Mouse (Mus musculus): Measurements from ENCODE around the gene Lonrf2.

The Lonrf2 gene

DNA sequence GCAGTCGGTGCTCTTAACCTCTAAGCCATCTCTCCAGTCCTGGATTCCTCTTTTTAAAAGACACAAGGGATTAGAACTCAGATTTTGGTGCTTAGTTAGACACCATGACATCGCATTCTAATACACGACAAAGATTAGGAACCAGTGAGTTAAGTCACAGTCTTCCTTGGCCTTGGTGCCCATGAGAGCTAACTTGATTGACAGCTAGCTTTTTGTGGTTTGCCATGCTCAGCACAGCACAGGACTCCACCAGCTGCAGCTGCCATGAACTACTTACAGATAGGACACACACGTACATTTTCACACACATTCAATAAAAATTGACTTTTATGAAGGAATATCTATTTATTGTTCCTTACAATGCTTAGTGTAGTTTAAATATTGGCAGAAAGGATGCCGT is 60.8 kb downstream of the Lonrf2 start:
- intact Hi-C loops (cut with DNase I), result no loop called here

DNA sequence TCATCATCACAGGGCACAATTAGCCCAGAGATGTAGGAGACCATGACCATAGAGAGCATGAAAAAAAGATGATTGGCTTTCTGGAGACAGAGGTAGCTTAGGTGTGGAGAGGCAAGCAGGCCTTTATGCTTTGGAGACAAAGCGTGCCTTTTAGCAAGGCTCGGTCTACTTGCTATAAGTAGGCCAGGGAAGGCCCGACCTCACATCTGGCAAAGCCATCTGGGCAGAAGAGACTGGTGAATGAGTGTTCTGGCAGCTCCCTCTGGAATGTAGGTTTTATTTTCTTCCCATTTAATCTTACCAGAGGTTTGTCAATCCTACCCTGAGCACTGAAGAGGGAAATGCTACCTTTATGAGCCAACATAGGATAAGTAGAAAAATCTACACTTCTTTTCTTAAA is 65.8 kb downstream of the Lonrf2 start:
- intact Hi-C loops (cut with DNase I), result no loop called here

GRCm38 (mm10) chr1:38769920-38770319 is 66.6 kb downstream of the Lonrf2 start:
- intact Hi-C loops (cut with DNase I), result loop anchor here (5.0 kb wide), 2 partner anchors 378 to 583 kb away; no protein-coding TSS in a partner anchor

DNA sequence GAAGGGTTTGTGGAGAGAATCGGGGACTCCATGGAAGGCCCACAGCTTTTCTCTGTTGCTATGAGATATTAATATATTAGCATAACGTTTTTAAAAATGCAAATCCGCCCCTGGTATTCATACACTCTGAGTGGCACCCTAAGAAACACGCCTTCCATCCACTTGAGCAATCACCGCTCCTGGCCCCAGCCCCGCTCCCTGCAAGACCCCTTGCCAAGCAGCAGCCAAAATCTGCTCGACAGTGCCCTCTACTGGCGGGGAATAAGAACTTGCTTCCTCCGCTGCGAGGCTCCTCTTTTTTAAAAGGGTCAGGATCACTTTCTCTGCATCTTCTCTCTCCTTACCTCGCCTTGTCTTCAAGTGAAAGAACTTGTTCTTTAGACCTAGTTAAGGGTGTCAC is 68.7 kb downstream of the Lonrf2 start:
- intact Hi-C loops (cut with DNase I), result loop anchor here (5.0 kb wide), 2 partner anchors 376 to 581 kb away; no protein-coding TSS in a partner anchor

DNA sequence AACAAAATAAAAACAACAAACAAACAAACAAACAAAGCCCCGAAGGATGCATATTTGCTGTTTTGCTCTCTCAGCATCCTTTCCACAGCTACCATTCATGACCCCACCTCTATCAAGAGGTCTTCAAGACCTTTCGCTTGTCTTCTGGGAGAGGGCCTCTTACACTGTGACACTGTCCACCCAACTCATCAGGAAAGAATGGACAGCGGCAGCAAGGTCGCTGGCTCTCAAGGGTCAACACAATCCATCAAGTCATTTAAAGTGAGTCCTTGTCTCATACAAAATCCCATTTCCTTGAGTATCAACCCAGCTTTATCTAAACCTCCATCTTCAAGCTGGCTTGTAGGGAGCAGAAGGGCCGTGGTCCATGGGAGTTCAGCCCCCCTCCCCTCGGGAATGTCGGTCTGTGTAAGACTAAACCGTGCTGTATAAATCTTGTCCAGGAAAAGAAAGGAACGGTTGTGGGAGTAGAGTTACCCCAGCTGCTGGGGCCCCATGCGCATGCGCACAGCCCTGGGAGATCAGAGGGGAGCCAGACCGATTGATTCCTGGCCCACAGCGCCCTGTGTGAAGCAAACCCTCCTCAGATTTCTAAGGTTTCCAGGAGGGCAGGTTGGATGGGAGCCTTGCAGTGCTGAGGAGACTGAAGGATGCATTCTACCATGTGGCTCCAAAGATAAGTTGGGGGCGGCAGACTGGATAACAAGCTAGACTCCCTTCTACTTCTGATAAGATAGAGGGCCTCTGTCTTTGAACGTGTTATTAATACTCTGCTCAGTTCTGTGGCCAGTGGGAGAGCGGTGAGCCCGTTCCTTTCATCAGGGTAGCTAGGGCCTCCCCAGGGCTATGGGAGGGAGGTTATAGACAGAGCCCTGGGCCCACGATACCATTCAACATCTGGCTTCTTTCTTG is 69.6 kb downstream of the Lonrf2 start:
- intact Hi-C loops (cut with DNase I), result loop anchor here (5.0 kb wide), 2 partner anchors 375 to 580 kb away; no protein-coding TSS in a partner anchor

GRCm38 (mm10) chr1:38766254-38766653 is 70.3 kb downstream of the Lonrf2 start:
- intact Hi-C loops (cut with DNase I), result loop anchor here (5.0 kb wide), 2 partner anchors 374 to 579 kb away; no protein-coding TSS in a partner anchor

DNA sequence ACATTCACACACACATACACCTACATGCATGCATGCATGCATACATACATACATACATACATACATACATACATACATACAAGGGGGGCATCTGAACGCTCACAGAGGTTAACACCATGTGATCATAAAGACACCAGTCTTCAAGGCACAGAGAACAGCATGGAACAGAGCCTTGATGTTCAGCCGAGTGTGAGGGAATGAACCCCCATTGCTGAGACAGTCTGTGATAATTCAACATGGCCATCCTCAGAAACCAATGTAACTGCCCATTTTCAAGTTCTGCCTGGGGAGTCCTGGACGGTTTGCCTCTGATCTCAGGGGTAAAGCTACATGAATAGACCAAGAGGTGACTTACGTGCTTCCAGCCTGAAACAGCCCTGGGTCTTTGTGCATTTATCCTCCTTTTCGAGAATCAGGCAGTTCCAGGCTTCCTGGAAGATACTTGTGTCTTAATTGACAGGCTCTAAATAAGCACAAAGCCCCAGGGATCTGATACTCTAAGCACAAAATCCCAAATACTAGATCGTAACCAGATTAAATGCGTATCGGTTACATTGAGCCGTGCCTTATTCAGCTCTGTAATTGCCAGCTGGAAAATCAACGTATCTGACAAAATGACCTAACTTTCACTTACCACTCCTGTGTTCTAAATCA is 72.4 kb downstream of the Lonrf2 start:
- intact Hi-C loops (cut with DNase I), result no loop called here

DNA sequence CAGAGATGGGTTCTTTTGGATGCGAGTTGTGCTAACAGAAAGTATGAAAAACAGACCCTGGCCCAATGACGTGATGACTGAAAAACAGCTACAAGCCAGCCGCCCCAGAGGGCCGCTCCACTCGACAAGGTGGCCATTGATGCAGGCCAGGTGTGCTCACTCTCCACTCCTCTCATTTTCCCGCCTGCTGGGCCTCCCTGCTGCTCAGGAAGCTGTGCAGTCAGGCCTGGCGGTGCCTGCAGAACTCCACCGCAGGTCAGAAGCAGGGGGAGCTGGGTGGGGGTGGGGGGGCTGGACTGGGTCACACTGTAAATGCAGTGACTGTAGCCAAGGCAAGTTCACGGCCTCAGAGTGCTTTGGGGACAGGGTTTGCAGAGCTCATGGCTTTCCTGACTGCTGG is 76.1 kb downstream of the Lonrf2 start:
- intact Hi-C loops (cut with DNase I), result no loop called here

GRCm38 (mm10) chr1:38757791-38758403 is 78.6 kb downstream of the Lonrf2 start:
- intact Hi-C loops (cut with DNase I), result no loop called here

- intact Hi-C loops (cut with DNase I), result no loop called here
These were observed 92.6 kb downstream of the Lonrf2 start for GRCm38 (mm10) chr1:38743863-38744262.
